Mouse (Mus musculus) fibroblast of lung, adult 2 months (primary cell): ENCODE results near the gene Camk1g.

Experiments
- DNase-seq: peaks from one replicate; pipeline ENCODE4 v3.0.0-alpha.2; 2011; ENCODE audit warnings: low read depth

Camk1g gene

GRCm38 (mm10) chr1:193373906-193374413 lies 3.9 kb upstream of the Camk1g start:
- no peak for DNase-seq

- DNase-seq, result no peak
These were observed 1.0 kb downstream of the Camk1g start for GRCm38 (mm10) chr1:193369091-193369490.

GRCm38 (mm10) chr1:193368055-193368454 lies 2.0 kb downstream of the Camk1g start:
- no peak for DNase-seq

- DNase-seq, result no peak
These were observed 6.3 kb downstream of the Camk1g start for GRCm38 (mm10) chr1:193363801-193364231.

- no peak for DNase-seq
These were observed 8.0 kb downstream of the Camk1g start for GRCm38 (mm10) chr1:193362078-193362477.

GRCm38 (mm10) chr1:193361181-193361580 lies 8.9 kb downstream of the Camk1g start:
- DNase-seq, result no peak

- no peak for DNase-seq
These were observed 10.9 kb downstream of the Camk1g start for GRCm38 (mm10) chr1:193359199-193359598.

GRCm38 (mm10) chr1:193351583-193351982 lies 18.5 kb downstream of the Camk1g start:
- DNase-seq, result no peak

GRCm38 (mm10) chr1:193350546-193350801 lies 19.6 kb downstream of the Camk1g start:
- DNase-seq, result no peak

GRCm38 (mm10) chr1:193349702-193350545 lies 20.2 kb downstream of the Camk1g start:
- DNase-seq, result no peak

- DNase-seq, result no peak
These were observed 21.7 kb downstream of the Camk1g start for GRCm38 (mm10) chr1:193348261-193348962.

GRCm38 (mm10) chr1:193346908-193347307 lies 23.2 kb downstream of the Camk1g start:
- no peak for DNase-seq

GRCm38 (mm10) chr1:193344976-193345375 lies 25.1 kb downstream of the Camk1g start:
- no peak for DNase-seq

GRCm38 (mm10) chr1:193343853-193344252 lies 26.2 kb downstream of the Camk1g start:
- no peak for DNase-seq

- DNase-seq, result no peak
These were observed 27.7 kb downstream of the Camk1g start for GRCm38 (mm10) chr1:193342198-193342946.

GRCm38 (mm10) chr1:193338363-193338995 lies 31.6 kb downstream of the Camk1g start:
- DNase-seq, result no peak

- DNase-seq, result no peak
These were observed 32.2 kb downstream of the Camk1g start for GRCm38 (mm10) chr1:193337787-193338310.

GRCm38 (mm10) chr1:193337018-193337321 lies 33.1 kb downstream of the Camk1g start:
- no peak for DNase-seq

GRCm38 (mm10) chr1:193336122-193337017 lies 33.7 kb downstream of the Camk1g start:
- no peak for DNase-seq

- DNase-seq, result no peak
These were observed 35.6 kb downstream of the Camk1g start for GRCm38 (mm10) chr1:193334546-193334945.

GRCm38 (mm10) chr1:193333776-193334175 lies 36.3 kb downstream of the Camk1g start:
- no peak for DNase-seq
